Mouse (Mus musculus) E14TG2a.4 (cell line): ENCODE measurements around the gene Vmn1r54.

ENCODE experiments used
- CTCF ChIP-seq: conservative IDR thresholded peaks from 2 replicates; pipeline ENCODE4 v1.5.1; 2014; ENCODE audit warnings: low read length
- NANOG ChIP-seq: IDR thresholded peaks from 2 replicates; pipeline ENCODE4 v1.6.1; 2014; ENCODE audit warnings: borderline replicate concordance, low read length, mixed read lengths
- POU5F1 ChIP-seq: IDR thresholded peaks from 2 replicates; pipeline ENCODE4 v1.6.1; 2014; ENCODE audit warnings: low read length, borderline replicate concordance

DNA sequence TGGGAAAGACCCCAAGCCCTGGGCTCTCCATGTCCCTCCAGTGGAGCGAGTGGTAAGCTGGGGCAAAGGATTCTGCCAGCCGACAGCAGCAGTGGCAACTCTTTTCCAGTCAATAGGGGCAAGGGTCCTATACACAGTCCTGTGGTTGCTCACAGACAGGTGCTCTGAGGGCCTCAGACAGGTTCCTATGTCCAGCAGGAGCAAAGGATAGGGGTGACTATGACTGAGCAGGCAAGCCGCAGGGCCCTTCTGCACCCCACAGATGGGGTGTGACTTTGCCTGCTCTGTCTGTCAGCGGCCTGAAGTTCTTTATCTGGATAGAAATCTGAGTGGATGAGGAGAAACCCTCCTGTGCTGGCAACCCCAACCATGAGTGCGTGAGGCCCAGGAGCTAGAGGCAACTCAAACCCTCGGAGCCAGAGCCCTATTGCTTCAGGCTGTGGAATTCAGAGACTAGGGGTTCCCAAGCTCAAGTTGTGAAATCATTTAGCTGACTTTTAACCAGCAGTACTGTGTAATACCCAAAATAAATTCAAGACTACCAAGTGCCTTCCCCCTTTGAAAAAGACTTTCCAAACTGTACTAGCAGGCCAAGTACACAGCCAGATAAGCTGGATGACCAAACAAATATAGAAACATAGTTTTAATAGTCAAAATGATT is 60.3 kb downstream of the Vmn1r54 start:
- no peak for TF ChIP-seq CTCF
- TF ChIP-seq NANOG: no peak
- no peak for TF ChIP-seq POU5F1
